Mouse (Mus musculus) embryonic facial prominence, embryonic 11.5 days (tissue): Measurements from ENCODE around the gene Gm2237. TPM values are rescaled to one million over a fixed set of nuclear protein-coding genes. Genes with fewer than 3 reads are reported as not detected.
"Not testable (repeated sequence)": the region's sequence is repeated elsewhere in the genome, so short reads cannot be mapped to it uniquely, and the experiment has no call there.

ENCODE experiments used
- ATAC-seq: fragments of 200-750 bp; cut with Nextera tagmentation; replicated peaks from 2 replicates; pipeline ENCODE4 v1.8.0; 2017; ENCODE audit warnings: low read depth; ENCODE audit not compliant: insufficient number of reproducible peaks, low FRiP score, low TSS enrichment
- DNase-seq: peaks from one replicate; pipeline ENCODE4 v3.0.0-alpha.2; 2015; ENCODE audit warnings: low spot score
- H3K27ac ChIP-seq: fragments of 300-500 bp; sonication (generic); replicated peaks from 2 replicates; pipeline ENCODE4 v1.5.1; 2014; ENCODE audit warnings: mild to moderate bottlenecking, low read depth, low read length, control low read depth
- H3K27me3 ChIP-seq: fragments of 300-500 bp; sonication (generic); 2 replicates; pipeline ENCODE4 v1.6.1; 2014; ENCODE audit warnings: mild to moderate bottlenecking, low read length, moderate library complexity, mixed read lengths; ENCODE audit not compliant: control insufficient read depth, insufficient read depth
- H3K36me3 ChIP-seq: fragments of 300-500 bp; sonication (generic); replicated peaks from 2 replicates; pipeline ENCODE4 v1.6.1; 2014; ENCODE audit warnings: low read depth, mild to moderate bottlenecking, low read length, moderate library complexity, mixed read lengths; ENCODE audit not compliant: control insufficient read depth, insufficient read depth
- H3K4me1 ChIP-seq: fragments of 300-500 bp; sonication (generic); 2 replicates; pipeline ENCODE4 v1.6.1; 2014; ENCODE audit warnings: low read length, mixed read lengths; ENCODE audit not compliant: control insufficient read depth, insufficient read depth
- H3K4me2 ChIP-seq: fragments of 300-500 bp; sonication (generic); 2 replicates; pipeline ENCODE4 v1.6.1; 2014; ENCODE audit warnings: low read depth, mild to moderate bottlenecking, control low read depth, low read length, moderate library complexity
- H3K4me3 ChIP-seq: fragments of 300-500 bp; sonication (generic); 2 replicates; pipeline ENCODE4 v1.5.1; 2014; ENCODE audit warnings: low read depth, low read length, control low read depth
- H3K9ac ChIP-seq: fragments of 300-500 bp; sonication (generic); replicated peaks from 2 replicates; pipeline ENCODE4 v1.6.1; 2014; ENCODE audit warnings: mild to moderate bottlenecking, control low read depth, low read length
- H3K9me3 ChIP-seq: fragments of 300-500 bp; sonication (generic); replicated peaks from 2 replicates; pipeline ENCODE4 v1.6.1; 2016; ENCODE audit warnings: mild to moderate bottlenecking, low read length, inconsistent platforms, mixed read lengths; ENCODE audit not compliant: control insufficient read depth
- WGBS: fragments of 180-500 bp; shearing (Covaris S2); extraction: QIAGEN DNeasy Blood & Tissue Kit; methylation state at CpG from one replicate; pipeline ENCODE4 v1.1.7; 2014; 5-methylcytosine and 5-hydroxymethylcytosine counted together
- polyA plus RNA-seq: library from polyadenylated mRNA; unstranded; fragments of >200 nt; fragmentation: Nextera tagmentation; extraction: Ambion mirVana; gene quantifications from 2 replicates; pipeline ENCODE4 v1.2.1, GENCODE M21; 2014

Gm2237 gene
- polyA plus RNA-seq: 3.5 TPM in 2 replicates

GRCm38 (mm10) chr14:19584804-19585667 is at the start of gene Gm2237:
TSS of gene Gm2237 (minus strand) at chr14:19585135.
- Histone ChIP-seq H3K4me3 (peak within 1 kb of the TSS; percentile 41), H3K9ac (peak within 1 kb of the TSS; percentile 43), H3K4me2 (peak within 1 kb of the TSS; percentile 30)
- ATAC-seq, H3K9me3 ChIP-seq, H3K27ac ChIP-seq, H3K27me3 ChIP-seq, H3K36me3 ChIP-seq, H3K4me1 ChIP-seq: not testable (repeated sequence)
- peak; percentile 6 for DNase-seq
- under 1% methylated on average over 25 of the region's 62 CpGs for WGBS

- not testable (repeated sequence) for H3K4me2 ChIP-seq, H3K27me3 ChIP-seq, H3K9me3 ChIP-seq, H3K4me3 ChIP-seq, H3K36me3 ChIP-seq, H3K9ac ChIP-seq, DNase-seq, H3K27ac ChIP-seq, ATAC-seq, H3K4me1 ChIP-seq
- 83% methylated on average over 1 of the region's 2 CpGs for WGBS
Observed at GRCm38 (mm10) chr14:19602481-19602880, 17.5 kb upstream of the Gm2237 start, which contains the start of gene Gm5458. TSS of gene Gm5458 (minus strand) at chr14:19602581.

GRCm38 (mm10) chr14:19549863-19550262 is 35.1 kb downstream of the Gm2237 start, which contains the start of gene Gm2244:
TSS of gene Gm2244 (minus strand) at chr14:19549963.
- not testable (repeated sequence) for H3K4me3 ChIP-seq, H3K36me3 ChIP-seq, H3K27ac ChIP-seq, H3K27me3 ChIP-seq, H3K9me3 ChIP-seq, DNase-seq, H3K9ac ChIP-seq, ATAC-seq, H3K4me2 ChIP-seq, H3K4me1 ChIP-seq
- 92% methylated on average over 1 of the region's 3 CpGs for WGBS

Other genes starting within 250 kb of the Gm2237 start
- not detected in 2 replicates for gene Gm21738, start 166.2 kb downstream of the Gm2237 start, polyA plus RNA-seq
- gene Gm2244, start 35.2 kb downstream of the Gm2237 start, polyA plus RNA-seq: not detected in 2 replicates
- not detected in 2 replicates for gene Gm5458, start 17.4 kb upstream of the Gm2237 start, polyA plus RNA-seq
- 46.1 and 50.6 TPM in 2 replicates for gene Nid2, start 166.1 kb upstream of the Gm2237 start, polyA plus RNA-seq
- gene Rtraf, start 238.7 kb upstream of the Gm2237 start, polyA plus RNA-seq: 269 and 286 TPM in 2 replicates